Comparison of ENCODE assay signal across 13 mouse cellular contexts in the genomic region with DNA sequence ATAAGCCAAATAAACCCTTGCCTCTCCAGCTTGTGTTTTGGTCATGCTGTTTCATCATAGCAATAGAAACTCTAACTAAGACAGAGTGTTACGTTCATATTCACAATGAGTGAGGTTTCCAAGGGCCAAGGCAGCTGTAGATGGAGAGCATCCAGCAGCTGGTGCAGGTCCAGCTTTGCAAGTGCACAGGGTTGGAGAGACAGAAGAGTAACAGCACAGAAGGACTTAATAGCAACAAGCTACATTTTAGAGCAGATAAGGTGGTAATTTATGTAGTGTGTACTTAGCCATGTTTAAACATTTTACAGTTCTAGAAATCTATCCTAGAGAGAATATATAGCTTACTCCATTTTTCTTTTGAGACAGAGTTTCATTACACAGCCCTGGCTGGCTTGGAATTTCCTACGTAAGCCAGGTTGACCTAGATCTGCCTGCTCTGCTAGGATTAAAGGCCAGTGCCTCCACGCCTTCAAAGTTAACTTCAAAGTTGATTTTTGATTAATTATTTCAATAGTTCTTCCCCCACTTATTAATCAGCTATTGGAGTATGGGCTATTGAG. TPM values are rescaled to one million over a fixed set of nuclear protein-coding genes. Genes with fewer than 3 reads are reported as not detected.
DNase-seq lines count a peak whose midpoint lies in the region; ATAC-seq and TF ChIP-seq lines count a peak whose summit lies in the region.
"Had no signal": no experiment of that assay in that cellular context is flagged by ENCODE, and none has a peak within 500 bp of the region (broad histone marks: within the 10 kb centered on the region; RNA-seq: fewer than 3 reads in every experiment).

No protein-coding gene starts in this region.

- no peaks in the 10 kb centered on the region for H3K4me1 ChIP-seq in intestine, embryonic 14.5 days (replicated peaks; ENCODE audit: control insufficient read depth, insufficient read depth, low read length)
- no peaks in the 10 kb centered on the region for H3K4me1 ChIP-seq in intestine, postnatal 0 days (replicated peaks; ENCODE audit: control insufficient read depth, insufficient read depth, low read length)
- no peaks in the 10 kb centered on the region for H3K4me1 ChIP-seq in stomach, embryonic 14.5 days (ENCODE audit: control insufficient read depth, insufficient read depth, low read length)
- H3K4me1 ChIP-seq: lung, embryonic 15.5 days had no signal

- ATAC-seq in intestine, embryonic 14.5 days (replicated peaks; ENCODE audit: low FRiP score, low TSS enrichment, low read depth): peak; percentile 75
- no peak for ATAC-seq in intestine, postnatal 0 days
- peak; percentile 84 for ATAC-seq in stomach, embryonic 14.5 days (ENCODE audit: insufficient number of reproducible peaks, insufficient read depth, low FRiP score, low read depth)
- ATAC-seq in granulocyte monocyte progenitor cell, adult 5-6 weeks (replicated peaks; ENCODE audit: poor library complexity, severe bottlenecking): no peak
- ATAC-seq: CD4-positive, CD25-positive, alpha-beta regulatory T cell, adult 4 months; forebrain, embryonic 16.5 days had no signal

- no peak for DNase-seq in intestine, embryonic 14.5 days (ENCODE audit: low spot score)
- peak; percentile 44 for DNase-seq in adrenal gland, postnatal 14 days
- peak; percentile 58 for DNase-seq in gastrocnemius, postnatal 14 days
- no peak for DNase-seq in urinary bladder, postnatal 25 days (ENCODE audit: low spot score)
- DNase-seq: cerebellum, postnatal 14 days; kidney, adult 9 months; thymus, postnatal 36 days had no signal

- WGBS in intestine, embryonic 14.5 days: 46% methylated on average over 3 of the region's 3 CpGs
- 72% methylated on average over 3 of the region's 3 CpGs for WGBS in intestine, postnatal 0 days
- WGBS in stomach, embryonic 14.5 days: 37% methylated on average over 3 of the region's 3 CpGs

- H3K9ac ChIP-seq in intestine, embryonic 14.5 days (ENCODE audit: low read length): no peak overlapping the region
- H3K9ac ChIP-seq in intestine, postnatal 0 days (ENCODE audit: low read depth, low read length): no peak overlapping the region
- no peak overlapping the region for H3K9ac ChIP-seq in stomach, embryonic 14.5 days (replicated peaks; ENCODE audit: low read depth, low read length)
- H3K9ac ChIP-seq: lung, embryonic 15.5 days had no signal

- intact Hi-C loops in gastrocnemius, postnatal 14 days (cut with DNase I; ENCODE audit: low total_unique reads): no loop called here

- no peak overlapping the region for H3K27ac ChIP-seq in intestine, embryonic 14.5 days (ENCODE audit: low read depth)
- no peak overlapping the region for H3K27ac ChIP-seq in intestine, postnatal 0 days (ENCODE audit: low read depth, low read length)
- H3K27ac ChIP-seq in stomach, embryonic 14.5 days (ENCODE audit: low read length): no peak overlapping the region
- H3K27ac ChIP-seq: lung, embryonic 15.5 days had no signal

- no peaks in the 10 kb centered on the region for H3K9me3 ChIP-seq in intestine, embryonic 14.5 days (ENCODE audit: control insufficient read depth, low read length)
- no peaks in the 10 kb centered on the region for H3K9me3 ChIP-seq in intestine, postnatal 0 days (ENCODE audit: control insufficient read depth)
- no peaks in the 10 kb centered on the region for H3K9me3 ChIP-seq in stomach, embryonic 14.5 days (ENCODE audit: control insufficient read depth, low read depth, low read length)
- H3K9me3 ChIP-seq: lung, embryonic 15.5 days had no signal

- TF ChIP-seq CTCF in intestine, postnatal 0 days (IDR thresholded peaks at IDR 0.05; ENCODE audit: low read depth): no peak

- H3K36me3 ChIP-seq in intestine, embryonic 14.5 days (ENCODE audit: control insufficient read depth, insufficient read depth, low read length): no peaks in the 10 kb centered on the region
- H3K36me3 ChIP-seq in intestine, postnatal 0 days (ENCODE audit: control insufficient read depth, insufficient read depth): no peaks in the 10 kb centered on the region
- H3K36me3 ChIP-seq in stomach, embryonic 14.5 days (ENCODE audit: control insufficient read depth, insufficient read depth, low read length): no peaks in the 10 kb centered on the region
- H3K36me3 ChIP-seq: lung, embryonic 15.5 days had no signal

- no peak overlapping the region for H3K4me2 ChIP-seq in intestine, embryonic 14.5 days (ENCODE audit: low read length)
- H3K4me2 ChIP-seq in intestine, postnatal 0 days (replicated peaks; ENCODE audit: low read depth): no peak overlapping the region
- H3K4me2 ChIP-seq in stomach, embryonic 14.5 days (replicated peaks; ENCODE audit: low read depth, low read length): no peak overlapping the region
- H3K4me2 ChIP-seq: lung, embryonic 15.5 days had no signal

- H3K4me3 ChIP-seq in intestine, embryonic 14.5 days (ENCODE audit: low read depth, low read length): no peak overlapping the region
- H3K4me3 ChIP-seq in intestine, postnatal 0 days (ENCODE audit: low read depth, low read length): no peak overlapping the region
- no peak overlapping the region for H3K4me3 ChIP-seq in stomach, embryonic 14.5 days (ENCODE audit: low read depth, low read length)
- H3K4me3 ChIP-seq: lung, embryonic 15.5 days had no signal

- H3K27me3 ChIP-seq in intestine, embryonic 14.5 days (replicated peaks; ENCODE audit: control insufficient read depth, insufficient read depth, low read length): no peaks in the 10 kb centered on the region
- no peaks in the 10 kb centered on the region for H3K27me3 ChIP-seq in intestine, postnatal 0 days (replicated peaks; ENCODE audit: control insufficient read depth, insufficient read depth, low read length)
- no peaks in the 10 kb centered on the region for H3K27me3 ChIP-seq in stomach, embryonic 14.5 days (ENCODE audit: control insufficient read depth, insufficient read depth, low read length)
- H3K27me3 ChIP-seq: lung, embryonic 15.5 days had no signal

RNA-seq across cellular contexts. Expression of a gene that starts 31.5 kb away (rescaled TPM):
- 13.9 and 17.4 TPM in 2 replicates for polyA plus RNA-seq in intestine, embryonic 14.5 days (2014; fragmentation: Nextera tagmentation; extraction: Ambion mirVana)
- 6.7 and 8.9 TPM in 2 replicates for polyA plus RNA-seq in intestine, postnatal 0 days (2015; fragmentation: Nextera tagmentation; extraction: Ambion mirVana)
- total RNA-seq in adrenal gland, postnatal 14 days (2021): 82.8 and 109 TPM in 2 replicates
- 1 to 10 TPM; 6.2 to 7.1 TPM for total RNA-seq in gastrocnemius, postnatal 14 days (2021)
- 12.4 and 13.2 TPM in 2 replicates for polyA plus RNA-seq in stomach, embryonic 14.5 days (2014; fragmentation: Nextera tagmentation; extraction: Ambion mirVana)
- total RNA-seq in granulocyte monocyte progenitor cell, adult 5-6 weeks (2014; fragmentation: Nextera tagmentation): 4.5 and 12.5 TPM in 2 replicates
- 5.6 and 17.1 TPM in 2 replicates for total RNA-seq in granulocyte monocyte progenitor cell, adult 5-6 weeks (2017)

Comparison
In these comparisons a context has a peak if more than half of its experiments do, and no peak if none do; other contexts are left out.
1. ATAC-seq: peak in intestine, embryonic 14.5 days (single experiment) and stomach, embryonic 14.5 days (single experiment); none in intestine, postnatal 0 days (single experiment) and granulocyte monocyte progenitor cell, adult 5-6 weeks (single experiment).
2. DNase-seq: peak in adrenal gland, postnatal 14 days (single experiment) and gastrocnemius, postnatal 14 days (single experiment); none in intestine, embryonic 14.5 days (single experiment) and urinary bladder, postnatal 25 days (single experiment).